Mouse (Mus musculus) G1E (cell line): ENCODE results near the gene Chrm4.

ENCODE experiments used
- CTCF ChIP-seq: IDR thresholded peaks from 2 replicates; pipeline ENCODE4 v1.5.1; 2012; ENCODE audit warnings: low read depth, low read length, inconsistent platforms, mixed read lengths
- GATA1 ChIP-seq: IDR thresholded peaks from 2 replicates; pipeline ENCODE4 v1.6.1; 2012; ENCODE audit warnings: borderline replicate concordance, low read length, inconsistent platforms, mixed read lengths
- GATA2 ChIP-seq: IDR thresholded peaks from 2 replicates; pipeline ENCODE4 v1.6.1; 2012; ENCODE audit warnings: low read depth, low read length, inconsistent platforms, borderline replicate concordance
- POLR2AphosphoS5 ChIP-seq: IDR thresholded peaks from 2 replicates; pipeline ENCODE4 v1.6.1; 2012; ENCODE audit warnings: low read depth, low read length, inconsistent platforms; ENCODE audit not compliant: insufficient replicate concordance
- TAL1 ChIP-seq: conservative IDR thresholded peaks from 2 replicates; pipeline ENCODE4 v1.6.1; 2012; ENCODE audit warnings: low read depth, low read length, inconsistent platforms, mixed read lengths

DNA sequence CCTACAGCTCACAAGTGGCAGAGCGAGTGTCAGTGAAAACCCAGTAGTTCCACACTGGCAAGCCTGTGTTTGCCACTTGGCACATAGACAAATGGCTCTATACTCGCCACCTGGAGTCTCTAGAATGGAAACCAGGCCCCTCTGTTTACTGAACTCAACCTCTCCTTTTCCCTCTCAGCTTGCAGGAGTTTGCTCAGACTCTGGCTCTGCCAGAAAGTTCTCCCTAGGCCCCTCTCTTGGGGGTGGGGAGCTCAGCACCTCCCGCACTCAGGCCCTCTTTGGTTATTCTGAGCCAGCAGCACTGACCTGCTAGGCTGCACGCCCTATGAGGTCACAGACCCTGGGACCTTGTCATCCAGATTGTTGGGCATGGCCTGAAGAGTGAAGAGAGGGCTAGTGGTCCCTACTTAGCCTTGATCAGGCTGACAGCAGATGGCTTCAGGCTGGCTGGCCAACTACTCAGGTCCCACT, 28.1 kb downstream of the Chrm4 start:
- TF ChIP-seq CTCF: no peak
- no peak for TF ChIP-seq GATA1
- TF ChIP-seq TAL1: no peak
- TF ChIP-seq POLR2AphosphoS5: no peak
- no peak for TF ChIP-seq GATA2
